Mouse (Mus musculus): ENCODE results near the gene Gm20219. TPM values are rescaled to one million over a fixed set of nuclear protein-coding genes. Genes with fewer than 3 reads are reported as not detected.
"Not testable (repeated sequence)": the region's sequence is repeated elsewhere in the genome, so short reads cannot be mapped to it uniquely, and the experiment has no call there.

Gene Gm20219
- polyA plus RNA-seq, 1 experiment from 2014 or later: 1.2 TPM

DNA sequence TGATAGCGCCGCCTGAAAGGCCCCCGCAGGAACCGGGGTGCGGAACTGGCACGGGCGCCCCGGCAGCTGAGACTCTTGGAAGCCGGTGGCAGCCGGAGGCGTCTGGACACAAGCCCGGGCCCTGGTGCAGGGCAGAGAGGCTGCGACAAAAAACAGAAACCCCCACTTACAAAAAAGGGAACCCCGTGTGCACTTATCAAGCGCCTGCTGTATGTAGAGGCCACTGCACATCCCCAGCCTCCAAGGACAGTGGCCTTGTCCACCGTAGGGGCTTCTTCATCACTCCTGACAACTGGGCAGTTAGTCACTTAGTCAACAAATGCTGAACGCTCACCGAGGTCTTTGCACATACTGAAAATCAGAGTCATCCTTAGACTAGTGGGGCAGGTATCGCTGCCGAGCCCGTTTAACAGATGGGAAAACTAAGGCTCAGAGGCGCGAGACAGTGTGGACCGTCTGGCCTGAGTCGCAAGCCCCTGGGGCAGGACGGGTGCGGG, 43.7 kb downstream of the Gm20219 start:
- peak overlapping the region; percentile 48; the same call in 1 of the 2 replicates for H3K9ac ChIP-seq
- peak overlapping the region; percentile 24; the same call in 1 of the 2 replicates for H3K4me3 ChIP-seq
- H3K27me3 ChIP-seq: peaks cover 29% of the 10 kb centered on the region
- 27% methylated on average over 27 of the region's 27 CpGs for WGBS
- peak overlapping the region; percentile 97 for H3K27ac ChIP-seq
- H3K9me3 ChIP-seq (replicated peaks): no peaks in the 10 kb centered on the region
- H3K4me2 ChIP-seq: peak overlapping the region; percentile 51
- no peaks in the 10 kb centered on the region for H3K36me3 ChIP-seq (ENCODE audit: poor library complexity, severe bottlenecking)
- peaks cover 75% of the 10 kb centered on the region for H3K4me1 ChIP-seq
- ATAC-seq: no peak

DNA sequence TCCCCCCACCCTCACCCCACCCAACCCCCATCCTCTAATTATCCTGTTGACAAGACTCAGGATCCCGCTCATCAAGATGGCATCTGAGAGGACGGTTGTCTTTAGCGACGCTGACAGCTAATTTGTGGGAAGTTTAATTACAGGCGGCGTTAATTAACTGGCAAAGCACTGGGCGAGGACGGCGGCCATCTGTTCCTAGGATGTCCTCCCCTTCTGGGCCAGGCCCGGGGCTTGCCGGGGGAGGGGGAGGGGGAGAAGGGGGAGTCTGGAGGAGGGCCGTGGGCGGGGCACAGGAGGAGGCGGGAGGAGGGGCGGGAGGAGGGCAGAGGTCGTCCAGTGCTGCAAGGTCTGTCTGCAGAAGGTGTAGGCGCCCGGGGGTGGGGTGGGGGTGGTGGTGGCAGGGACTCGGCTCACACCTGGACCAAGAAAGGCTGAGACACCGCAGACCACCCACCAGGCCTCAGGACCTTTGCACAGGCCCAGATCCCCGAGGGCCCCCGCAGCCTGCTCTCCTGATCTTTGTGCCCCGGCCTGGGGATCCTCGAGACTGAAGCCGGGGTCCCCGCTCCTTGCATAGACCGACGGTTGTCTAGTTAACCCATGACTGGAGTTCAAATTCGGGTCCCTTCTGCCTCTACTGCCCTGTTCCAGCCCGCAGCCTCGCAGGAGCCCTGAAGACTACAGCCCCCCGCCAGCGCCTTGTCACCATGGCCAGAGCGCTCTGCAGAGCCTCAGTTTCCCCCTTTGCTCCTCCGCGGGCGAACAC, 44.3 kb downstream of the Gm20219 start:
- no peaks in the 10 kb centered on the region for H3K36me3 ChIP-seq (ENCODE audit: poor library complexity, severe bottlenecking)
- WGBS: 7% methylated on average over 30 of the region's 37 CpGs
- ATAC-seq: peak; percentile 70
- no peaks in the 10 kb centered on the region for H3K9me3 ChIP-seq (replicated peaks)
- H3K9ac ChIP-seq: peak overlapping the region; percentile 48; the same call in 1 of the 2 replicates
- peaks cover 29% of the 10 kb centered on the region for H3K27me3 ChIP-seq
- no peak overlapping the region for H3K4me3 ChIP-seq
- H3K4me1 ChIP-seq: peaks cover 72% of the 10 kb centered on the region
- H3K4me2 ChIP-seq: peak overlapping the region; percentile 41
- H3K27ac ChIP-seq: peak overlapping the region; percentile 97

DNA sequence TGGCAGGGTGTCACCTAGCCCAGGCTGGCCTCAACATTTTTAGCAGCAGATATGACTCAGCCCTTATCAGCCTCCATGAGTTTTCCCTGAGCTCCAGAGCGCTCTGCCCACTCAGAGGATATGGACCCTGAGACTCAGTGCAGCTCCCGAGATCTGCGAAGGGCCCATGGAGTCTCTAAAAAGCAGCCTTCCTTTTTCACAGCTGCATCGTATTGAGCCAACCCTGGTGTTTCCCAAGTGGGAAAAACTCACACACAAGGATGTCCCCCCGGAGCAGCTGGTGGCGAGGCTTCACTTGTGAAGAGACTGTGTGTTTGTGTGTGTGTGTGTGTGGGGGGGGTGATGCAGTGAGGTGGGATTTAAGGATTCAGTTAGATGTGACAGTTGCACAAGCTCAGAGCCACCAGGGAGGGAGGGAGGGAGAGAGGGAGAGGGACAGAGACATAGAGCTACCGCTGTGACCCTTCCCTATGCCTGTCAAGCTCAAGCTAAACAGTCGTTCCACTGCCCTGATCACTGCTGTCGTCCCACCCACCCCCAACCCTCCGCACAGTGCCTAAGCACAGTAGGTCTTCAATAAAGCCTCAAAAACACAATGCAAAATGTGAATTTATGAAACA, 45.1 kb downstream of the Gm20219 start:
- WGBS: 27% methylated on average over 10 of the region's 10 CpGs
- Histone ChIP-seq H3K4me1 (peaks cover 65% of the 10 kb centered on the region), H3K27me3 (peaks cover 29% of the 10 kb centered on the region), H3K9ac (no peak overlapping the region), H3K4me3 (no peak overlapping the region), H3K27ac (peak overlapping the region; percentile 97), H3K4me2 (peak overlapping the region; percentile 41), H3K9me3 (replicated peaks) (no peaks in the 10 kb centered on the region), H3K36me3 (ENCODE audit: poor library complexity, severe bottlenecking) (no peaks in the 10 kb centered on the region)
- peak; percentile 32 for ATAC-seq

DNA sequence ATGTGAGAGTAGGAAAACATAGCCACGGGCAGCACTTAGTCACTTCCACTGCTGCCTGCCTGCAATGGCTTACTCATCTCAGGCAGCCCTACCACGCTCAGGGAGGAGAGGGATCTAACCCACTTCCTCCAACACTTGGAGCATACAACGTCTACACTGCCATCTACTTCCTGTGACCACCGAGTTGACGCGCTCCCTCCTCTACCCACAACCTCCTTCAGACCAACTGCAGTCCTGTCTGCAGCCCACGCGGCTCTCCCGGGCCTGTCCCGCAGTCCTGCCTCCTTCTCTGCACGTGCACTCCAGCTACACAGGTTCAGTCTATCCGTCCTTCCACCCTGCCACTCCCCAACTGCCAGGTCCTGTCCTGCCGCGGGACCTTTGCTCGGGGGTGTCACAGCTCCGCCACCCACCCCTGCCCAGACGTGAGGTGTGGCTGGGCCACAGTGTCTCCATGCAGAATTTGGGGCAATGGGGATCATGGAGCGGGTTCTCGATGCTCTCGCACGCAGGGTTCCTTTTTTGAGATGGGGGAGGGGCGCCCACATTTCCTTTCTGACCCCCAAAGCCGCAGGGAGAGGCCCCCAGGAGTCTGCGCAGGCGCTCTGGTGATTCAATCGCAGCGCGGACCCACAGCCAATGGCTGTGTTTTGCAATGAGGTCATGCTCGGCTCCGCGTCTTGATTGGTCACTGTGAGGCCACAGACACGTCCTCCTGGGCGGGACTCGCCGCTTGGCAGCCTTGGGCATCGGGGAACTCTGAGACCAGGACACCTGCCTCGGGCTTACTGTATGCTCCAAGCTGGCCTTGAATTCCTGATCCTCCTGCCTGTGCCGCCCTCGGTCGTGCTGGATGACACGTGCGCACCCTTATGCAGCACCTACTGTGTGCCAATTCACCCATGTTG, 46.8 kb downstream of the Gm20219 start:
- H3K9ac ChIP-seq: peak overlapping the region; percentile 87
- H3K27me3 ChIP-seq: peaks cover 24% of the 10 kb centered on the region
- ATAC-seq: peak; percentile 92
- peak overlapping the region; percentile 52 for H3K4me3 ChIP-seq
- peak overlapping the region; percentile 91 for H3K4me2 ChIP-seq
- H3K27ac ChIP-seq: peak overlapping the region; percentile 97
- peaks cover 66% of the 10 kb centered on the region for H3K4me1 ChIP-seq
- no peaks in the 10 kb centered on the region for H3K9me3 ChIP-seq (replicated peaks)
- WGBS: under 1% methylated on average over 42 of the region's 42 CpGs
- H3K36me3 ChIP-seq (ENCODE audit: poor library complexity, severe bottlenecking): no peaks in the 10 kb centered on the region

DNA sequence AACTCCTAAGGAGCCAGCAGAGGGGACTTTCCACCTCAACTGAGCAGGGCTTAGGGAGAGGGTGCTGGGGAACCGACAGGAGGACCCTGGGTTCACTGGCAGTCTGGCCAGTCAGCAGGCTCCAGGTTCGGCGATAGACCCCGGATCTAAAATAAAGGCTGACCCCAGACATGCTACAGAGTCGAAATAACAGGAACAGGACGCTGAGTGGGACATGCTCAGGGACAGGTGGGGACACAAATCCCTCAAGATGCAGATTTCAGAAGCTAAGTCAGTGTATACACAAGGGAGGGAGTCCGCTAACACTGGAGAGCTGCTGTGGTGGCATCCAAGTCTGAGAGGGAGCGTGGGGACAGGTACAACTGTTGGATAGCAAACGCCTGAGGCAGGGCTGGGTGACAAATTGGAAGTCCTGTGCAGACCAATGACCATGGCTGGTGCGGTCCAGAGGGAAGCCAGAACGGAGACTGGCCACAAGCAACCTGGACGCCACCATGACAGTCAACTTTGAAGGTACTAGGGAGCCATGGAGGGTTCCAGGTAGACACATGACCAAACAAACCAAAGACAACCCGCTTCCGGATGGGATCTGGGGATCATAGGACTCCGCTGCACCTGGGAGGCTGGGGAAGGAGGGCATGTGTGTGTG, 47.6 kb downstream of the Gm20219 start:
- H3K9me3 ChIP-seq (replicated peaks): no peaks in the 10 kb centered on the region
- H3K4me1 ChIP-seq: peaks cover 66% of the 10 kb centered on the region
- H3K27me3 ChIP-seq: peaks cover 16% of the 10 kb centered on the region
- no peak for ATAC-seq
- peak overlapping the region; percentile 91 for H3K4me2 ChIP-seq
- H3K4me3 ChIP-seq: peak overlapping the region; percentile 52
- H3K9ac ChIP-seq: peak overlapping the region; percentile 87
- peak overlapping the region; percentile 97 for H3K27ac ChIP-seq
- no peaks in the 10 kb centered on the region for H3K36me3 ChIP-seq (ENCODE audit: poor library complexity, severe bottlenecking)
- WGBS: 63% methylated on average over 15 of the region's 15 CpGs

DNA sequence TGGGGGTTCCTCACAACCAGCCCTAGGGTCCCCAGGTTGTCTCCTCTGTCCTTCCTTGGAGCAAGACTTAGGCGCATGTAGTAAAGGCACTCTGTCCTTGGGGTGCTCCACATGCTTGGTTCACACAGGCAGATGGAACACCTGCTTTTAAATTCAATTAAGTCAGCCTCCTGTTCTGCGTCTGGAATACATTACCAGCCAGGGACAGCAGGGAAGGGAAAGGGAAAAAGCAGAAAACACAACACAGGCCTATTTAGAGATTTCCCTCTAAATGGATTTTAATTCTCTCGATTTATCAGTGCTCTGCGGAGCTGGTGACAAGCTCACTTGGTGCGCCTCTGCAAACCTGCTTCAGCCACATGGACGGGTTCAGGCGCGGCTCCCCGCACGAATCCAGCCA, 48.8 kb downstream of the Gm20219 start:
- Histone ChIP-seq H3K27ac (peak overlapping the region; percentile 75), H3K4me3 (no peak overlapping the region), H3K36me3 (ENCODE audit: poor library complexity, severe bottlenecking) (no peaks in the 10 kb centered on the region), H3K9me3 (replicated peaks) (no peaks in the 10 kb centered on the region), H3K9ac (no peak overlapping the region), H3K4me2 (no peak overlapping the region), H3K27me3 (peaks cover 4% of the 10 kb centered on the region), H3K4me1 (peaks cover 64% of the 10 kb centered on the region)
- 83% methylated on average over 10 of the region's 10 CpGs for WGBS
- no peak for ATAC-seq

DNA sequence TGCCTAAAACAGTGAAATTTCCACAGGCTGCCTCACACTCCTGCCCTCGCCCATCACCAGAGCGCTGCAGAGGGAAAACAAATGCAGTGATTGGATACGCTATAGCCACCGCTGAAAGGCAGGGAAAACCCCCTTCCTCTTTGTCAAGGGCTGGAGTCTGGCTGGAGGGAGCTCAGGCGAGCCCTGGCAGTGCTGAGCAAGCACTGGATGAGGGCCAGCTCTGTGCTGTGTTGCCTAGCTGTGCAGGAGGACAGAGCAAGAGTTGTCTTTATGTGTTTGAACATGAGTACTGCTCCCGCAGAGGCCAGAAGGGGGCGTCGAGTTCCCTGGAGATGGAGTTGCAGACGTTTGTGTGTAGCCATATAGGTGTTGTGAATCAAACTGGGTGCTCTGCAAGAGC, 51.7 kb downstream of the Gm20219 start:
- Histone ChIP-seq H3K27me3 (no peaks in the 10 kb centered on the region), H3K4me2 (peak overlapping the region; percentile 17; the same call in 1 of the 2 replicates), H3K9me3 (replicated peaks) (no peaks in the 10 kb centered on the region), H3K27ac (peak overlapping the region; percentile 91), H3K4me1 (peaks cover 65% of the 10 kb centered on the region), H3K9ac (peak overlapping the region; percentile 22; the same call in 1 of the 2 replicates), H3K36me3 (ENCODE audit: poor library complexity, severe bottlenecking) (no peaks in the 10 kb centered on the region), H3K4me3 (no peak overlapping the region)
- peak; percentile 81 for ATAC-seq
- 26% methylated on average over 9 of the region's 9 CpGs for WGBS

DNA sequence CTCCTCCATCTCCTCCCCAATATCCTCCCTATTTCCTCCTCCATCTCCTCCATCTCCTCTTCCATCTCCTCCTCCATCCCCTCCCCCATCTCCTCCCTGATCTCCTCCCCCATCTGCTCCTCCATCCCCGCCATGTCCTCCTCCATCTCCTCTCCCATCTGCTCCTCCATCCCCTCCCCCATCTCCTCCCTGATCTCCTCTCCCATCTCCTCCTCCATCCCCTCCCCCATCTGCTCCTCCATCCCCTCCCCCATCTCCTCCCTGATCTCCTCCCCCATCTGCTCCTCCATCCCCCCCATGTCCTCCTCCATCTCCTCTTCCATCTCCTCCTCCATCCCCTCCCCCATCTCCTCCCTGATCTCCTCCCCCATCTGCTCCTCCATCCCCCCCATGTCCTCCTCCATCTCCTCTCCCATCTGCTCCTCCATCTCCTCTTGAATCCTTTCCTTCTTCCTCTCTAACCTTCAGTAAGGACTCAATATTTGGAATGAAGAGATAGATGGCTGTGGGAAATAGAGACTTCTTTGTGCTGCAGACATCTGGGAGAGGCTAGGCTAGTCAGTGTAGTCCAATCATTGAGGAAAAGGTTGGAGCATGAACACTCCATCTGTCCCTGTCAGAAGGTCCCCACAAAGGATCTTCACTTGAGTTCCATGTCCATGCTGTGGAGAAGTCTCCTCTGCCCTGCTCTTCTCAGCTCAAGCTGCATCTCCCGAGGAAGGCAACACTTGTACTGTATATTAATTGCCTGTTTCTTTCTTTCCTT, 52.4 kb downstream of the Gm20219 start:
- H3K36me3 ChIP-seq (ENCODE audit: poor library complexity, severe bottlenecking); ATAC-seq; H3K27me3 ChIP-seq; H3K9me3 ChIP-seq (replicated peaks); H3K4me3 ChIP-seq: not testable (repeated sequence)
- Histone ChIP-seq H3K4me2 (peak overlapping the region; percentile 17; the same call in 1 of the 2 replicates), H3K4me1 (peaks cover 59% of the 10 kb centered on the region), H3K9ac (peak overlapping the region; percentile 22; the same call in 1 of the 2 replicates), H3K27ac (peak overlapping the region; percentile 91)
- 45% methylated on average over 2 of the region's 2 CpGs for WGBS
